Mouse (Mus musculus) ovary, adult 18-20 months (tissue): ENCODE measurements around the gene Faxc.

Source experiments
- DNase-seq: peaks from one replicate; pipeline ENCODE4 v3.0.0; 2022; ENCODE audit warnings: low spot score, mixed read lengths

Faxc gene

DNA sequence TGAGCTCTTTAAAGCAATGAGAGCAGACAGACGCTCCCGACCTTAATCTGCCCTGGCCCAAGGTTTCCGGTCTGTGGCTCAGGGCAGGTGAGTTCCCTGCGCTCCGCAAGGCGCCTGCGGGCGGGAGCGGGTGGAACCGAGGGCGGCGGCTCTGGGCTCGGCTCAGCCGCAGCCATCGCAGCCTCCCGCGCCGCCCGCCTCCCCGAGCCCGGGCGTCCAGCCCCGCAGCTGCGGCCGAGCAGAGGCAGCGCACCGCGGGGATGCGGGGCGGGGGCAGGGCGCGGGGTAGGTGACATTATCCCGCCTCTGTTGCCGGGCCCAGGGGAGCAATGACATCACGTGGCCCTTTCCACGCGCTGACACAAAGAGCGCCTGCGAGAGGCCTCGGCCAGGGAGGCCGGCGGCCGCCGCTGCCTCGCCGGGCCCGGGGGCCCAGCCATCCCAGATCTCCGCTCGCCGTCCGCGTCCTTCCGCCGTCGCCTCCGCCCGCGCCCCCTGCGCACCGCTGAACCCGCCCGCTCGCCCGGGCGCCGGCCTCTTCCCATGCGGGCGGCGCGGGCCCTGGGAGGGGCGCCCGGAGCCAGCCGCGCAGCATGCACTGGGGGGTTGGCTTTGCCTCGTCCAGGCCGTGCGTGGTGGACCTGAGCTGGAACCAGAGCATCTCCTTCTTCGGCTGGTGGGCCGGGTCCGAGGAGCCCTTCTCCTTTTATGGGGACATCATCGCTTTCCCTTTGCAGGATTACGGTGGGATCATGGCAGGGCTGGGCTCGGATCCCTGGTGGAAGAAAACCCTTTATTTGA is at the start of gene Faxc:
TSS of gene Faxc (plus strand) at position 359 of the 801 bp plus-strand sequence.
- peak; percentile 17 for DNase-seq

DNA sequence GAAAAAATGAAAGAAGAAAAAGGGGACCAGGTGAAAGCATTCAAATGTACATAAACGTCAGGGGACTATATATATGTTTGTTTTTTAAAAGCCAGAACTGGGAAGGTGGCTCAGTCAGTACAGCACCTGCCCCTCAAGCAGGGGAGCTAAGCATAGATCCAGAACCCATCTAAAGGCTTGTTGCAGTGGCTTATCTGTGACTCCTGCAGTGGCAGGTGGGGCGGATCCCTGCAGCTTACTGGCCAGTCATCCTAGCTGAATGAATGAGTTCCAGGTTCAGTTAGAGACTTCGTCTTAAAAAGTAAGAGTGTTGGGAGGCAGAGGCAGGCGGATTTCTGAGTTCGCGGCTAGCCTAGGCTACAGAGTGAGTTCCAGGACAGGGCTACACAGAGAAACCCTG is 48.3 kb upstream of the Faxc start:
- DNase-seq: no peak

DNA sequence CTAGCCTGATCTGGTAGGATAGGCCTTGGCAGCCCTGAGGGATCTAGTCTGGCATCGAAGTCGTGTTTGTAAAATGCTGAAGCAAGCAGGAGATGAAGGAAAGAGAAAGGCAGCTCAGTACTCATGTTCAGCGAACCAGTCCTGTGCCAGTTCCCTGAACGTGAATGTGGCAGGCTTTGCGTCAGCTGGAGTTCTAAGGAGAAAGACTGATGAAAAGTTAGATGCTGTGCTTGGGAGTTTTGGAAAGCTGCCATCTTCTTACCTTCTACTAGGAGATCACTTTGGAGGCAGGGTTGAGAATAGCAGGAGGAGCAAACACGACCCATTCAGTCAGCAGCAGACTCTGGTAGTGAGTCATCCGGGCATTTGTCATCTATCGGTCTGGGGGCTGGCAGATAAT is 45.3 kb upstream of the Faxc start:
- DNase-seq: no peak

DNA sequence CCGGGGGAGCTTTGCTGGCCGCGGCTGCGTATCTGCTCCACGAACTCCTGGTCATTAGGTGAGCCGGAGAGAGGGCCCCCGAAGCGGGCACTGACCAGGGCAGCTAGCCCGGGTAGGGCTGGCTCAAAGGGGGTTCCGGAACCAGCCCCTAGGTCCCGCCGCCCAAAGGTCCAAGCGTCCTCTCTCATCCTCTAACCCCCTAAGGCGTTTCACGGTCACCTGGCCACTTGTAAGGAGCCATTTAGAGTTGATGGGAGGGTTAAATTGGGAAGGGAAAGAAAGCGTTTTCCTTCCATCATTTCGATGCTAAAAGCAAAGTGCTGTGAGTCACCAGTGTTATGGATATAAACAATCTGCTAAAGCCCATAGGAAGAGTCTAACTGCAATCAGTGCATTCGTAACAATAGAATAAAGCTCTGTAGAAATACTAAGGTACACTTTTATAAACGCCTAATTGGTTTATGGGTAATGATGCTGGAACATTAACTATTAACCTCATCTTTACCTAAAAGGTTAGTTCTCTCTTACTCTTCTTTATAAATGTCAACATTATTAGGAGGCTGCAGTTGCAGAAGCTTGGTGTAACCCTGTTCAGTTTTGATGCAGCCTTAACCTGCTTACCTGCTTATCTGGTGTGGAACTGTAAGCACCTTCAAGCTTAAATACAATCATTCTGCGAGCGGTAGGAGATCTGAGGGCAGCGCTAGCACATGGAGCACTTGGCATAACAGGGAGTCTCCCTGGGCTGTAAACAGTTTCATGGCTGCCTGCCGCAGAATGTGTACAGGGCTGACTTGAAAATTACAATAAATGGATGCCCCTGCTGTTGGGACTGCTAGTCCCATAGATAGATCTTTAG is 872 bp downstream of the Faxc start:
- DNase-seq: no peak

DNA sequence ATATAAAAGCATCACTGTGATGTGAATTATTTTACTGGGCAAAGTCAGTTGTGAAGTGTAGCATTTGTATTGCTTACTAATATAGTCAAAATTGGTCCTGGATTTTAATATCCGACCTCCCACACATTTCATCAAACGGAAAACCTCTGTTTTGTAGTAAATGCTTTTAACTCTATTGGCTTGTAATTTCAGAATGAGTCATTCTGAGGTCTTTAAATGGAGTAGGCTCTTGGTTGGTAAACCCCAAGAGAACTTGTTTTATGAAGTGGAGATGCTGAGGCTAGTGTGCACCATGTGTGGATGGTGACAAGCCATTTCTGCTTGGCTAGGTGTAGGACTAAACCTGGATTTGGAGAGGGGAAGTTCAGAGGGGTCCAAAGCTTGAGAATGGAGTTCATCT is 4.2 kb downstream of the Faxc start:
- no peak for DNase-seq

DNA sequence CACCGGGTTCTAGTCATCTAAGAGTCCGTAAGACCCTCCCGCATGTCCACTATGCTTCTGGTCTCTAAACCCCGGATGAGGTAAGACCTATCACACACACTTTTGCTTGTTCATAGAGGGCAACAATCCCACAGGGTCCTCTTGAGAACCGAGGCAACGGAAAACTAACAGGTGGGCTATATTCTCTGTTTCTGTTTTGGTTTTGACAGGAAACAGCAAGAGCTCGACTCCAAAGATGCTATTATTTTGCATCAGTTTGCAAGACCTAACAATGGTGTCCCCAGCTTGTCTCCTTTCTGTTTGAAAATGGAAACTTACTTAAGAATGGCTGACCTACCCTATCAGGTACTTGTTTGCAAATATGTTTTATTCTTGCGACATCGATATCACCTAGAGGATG is 5.3 kb downstream of the Faxc start:
- DNase-seq: no peak

DNA sequence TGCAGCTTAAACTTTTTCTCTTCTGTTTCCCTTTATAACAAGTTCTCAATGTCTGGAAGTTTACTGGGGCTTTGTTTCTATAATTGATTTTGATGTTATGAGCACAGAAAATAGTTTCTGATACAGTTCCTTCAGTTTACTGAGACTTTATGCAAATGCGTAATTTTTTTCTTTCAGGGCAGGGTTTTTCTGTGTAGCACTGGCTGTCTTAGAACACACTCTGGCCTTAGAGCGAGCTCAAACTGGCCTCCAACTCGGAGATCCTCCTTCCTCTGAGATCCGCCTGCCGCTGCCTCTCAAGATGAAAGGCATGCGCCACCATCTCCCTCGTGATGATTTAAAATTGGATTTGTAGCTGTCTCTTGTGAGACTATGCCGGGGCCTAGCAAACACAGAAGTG is 6.8 kb downstream of the Faxc start:
- no peak for DNase-seq

DNA sequence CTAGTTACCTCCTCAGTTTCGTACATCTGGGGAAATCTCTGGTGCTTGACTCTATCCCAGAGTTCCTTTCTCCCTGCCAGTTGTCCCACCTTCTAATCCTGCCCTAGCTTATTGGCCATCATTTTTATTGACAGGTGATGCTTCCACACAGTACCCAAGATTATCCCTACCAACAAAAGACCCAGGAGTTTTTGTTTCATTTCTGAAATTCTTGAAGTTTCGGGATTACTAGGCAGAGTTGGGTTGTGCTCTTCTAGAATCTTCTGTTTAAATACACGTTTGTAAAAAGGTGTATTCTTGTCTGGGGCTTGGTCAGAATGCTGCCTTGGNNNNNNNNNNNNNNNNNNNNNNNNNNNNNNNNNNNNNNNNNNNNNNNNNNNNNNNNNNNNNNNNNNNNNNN is 13.5 kb downstream of the Faxc start:
- DNase-seq: no peak

DNA sequence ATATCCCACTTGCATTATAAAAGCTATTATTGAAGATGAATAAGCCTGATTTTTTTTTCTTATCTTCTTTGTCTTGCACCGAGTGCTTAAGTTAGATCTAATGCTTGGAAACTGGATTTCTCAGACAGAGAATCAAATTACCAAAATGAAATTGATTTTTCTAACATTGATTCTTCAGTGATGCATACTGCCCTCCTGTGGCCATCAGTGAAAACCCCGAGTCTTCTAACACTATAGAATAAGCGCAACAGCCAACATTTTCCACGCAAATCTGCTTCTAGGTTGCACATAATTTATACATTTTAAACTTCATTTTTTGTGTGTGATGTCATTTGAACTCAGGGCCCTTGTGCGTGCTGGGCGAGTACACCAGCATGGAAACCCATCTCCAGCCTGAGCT is 20.3 kb downstream of the Faxc start:
- no peak for DNase-seq

DNA sequence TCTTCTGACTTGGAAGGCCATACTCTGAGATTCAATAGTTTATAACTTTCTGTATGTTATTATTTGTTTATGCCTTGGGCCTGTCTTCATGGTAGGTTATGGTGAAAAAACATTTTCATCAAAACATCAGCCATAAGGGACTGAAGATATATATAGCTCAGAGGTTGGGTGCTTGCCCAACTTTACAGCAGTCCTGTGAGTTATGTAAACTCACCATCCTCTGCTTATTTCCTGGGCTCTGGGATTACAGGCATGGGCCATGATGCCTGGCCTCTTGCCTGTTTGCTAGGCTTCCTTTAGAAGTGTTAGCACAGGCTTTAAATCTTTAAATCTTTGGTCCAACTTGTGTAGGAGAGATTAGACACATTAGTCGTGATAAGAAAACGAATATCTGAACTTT is 21.1 kb downstream of the Faxc start:
- no peak for DNase-seq

DNA sequence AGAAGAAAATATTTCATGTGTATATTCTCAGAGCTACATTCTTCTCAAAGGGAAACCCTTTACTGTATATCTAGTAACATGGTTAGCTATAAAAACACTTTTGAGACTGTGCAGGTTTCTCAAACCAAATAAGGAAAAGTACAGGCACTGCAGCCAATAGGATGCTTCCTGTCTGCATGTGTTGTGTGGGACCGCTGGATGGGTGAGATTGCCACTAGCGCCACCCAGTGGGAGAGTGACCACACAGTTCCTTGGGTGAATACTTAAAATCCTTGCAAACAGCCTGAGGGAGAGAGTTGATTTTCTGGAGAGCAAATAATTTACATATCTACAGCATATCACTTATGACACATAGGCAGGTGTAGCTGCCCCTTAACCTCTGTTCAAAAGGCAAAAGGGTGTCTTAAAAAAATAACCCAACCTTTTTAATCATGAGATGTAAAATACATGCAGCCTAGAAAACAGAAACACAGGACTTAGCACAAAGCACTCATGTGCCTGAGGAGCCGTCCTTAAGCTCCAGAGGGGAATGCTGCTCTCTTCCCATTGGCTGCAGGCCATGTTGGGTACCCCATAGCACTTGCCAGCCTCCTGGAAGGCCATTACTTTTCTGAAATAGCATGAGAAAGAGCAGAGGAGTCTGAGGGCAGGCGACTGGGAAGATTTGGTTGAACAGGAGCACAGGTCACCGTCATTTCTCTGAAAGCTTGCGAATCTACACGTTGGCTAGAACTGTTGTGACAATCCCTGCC is 26.6 kb downstream of the Faxc start:
- no peak for DNase-seq

DNA sequence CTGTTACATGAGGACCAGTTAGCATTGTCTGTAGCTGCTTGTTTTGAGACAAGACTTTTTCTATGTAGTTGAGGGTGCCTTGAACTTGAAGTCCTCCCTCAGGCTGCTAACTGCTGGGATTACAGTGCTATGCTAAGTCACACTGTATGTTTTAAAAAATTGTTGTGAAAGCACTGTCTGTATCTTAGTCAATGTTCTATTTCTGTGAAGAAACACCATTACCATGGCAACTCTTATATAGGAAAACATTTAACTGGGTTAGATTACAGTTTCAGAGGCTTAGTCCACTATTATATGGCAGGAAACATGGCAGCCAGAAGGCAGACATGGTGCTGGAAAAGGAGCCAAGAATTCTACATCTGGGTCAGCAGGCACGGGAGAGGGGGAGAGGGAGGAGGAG is 40.8 kb downstream of the Faxc start:
- DNase-seq: no peak

DNA sequence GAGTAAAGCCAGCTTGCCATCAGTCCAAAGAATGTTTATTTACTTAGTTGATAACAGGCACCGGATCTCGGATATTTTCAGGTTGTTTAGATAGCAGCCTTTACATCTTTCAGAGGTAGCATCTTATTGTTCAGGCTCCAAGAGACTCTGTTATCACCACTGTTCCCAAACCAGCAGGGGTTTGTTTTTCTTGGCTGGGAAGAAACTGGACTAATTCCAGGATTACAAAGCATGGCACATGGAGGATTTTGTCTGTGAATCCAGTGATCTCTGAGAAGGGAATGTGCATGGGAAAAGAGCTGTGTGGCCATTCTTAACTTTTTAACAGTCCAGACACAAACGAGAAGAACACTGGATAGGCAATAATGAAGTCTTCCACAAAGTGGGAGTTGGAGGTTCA is 43.0 kb downstream of the Faxc start:
- DNase-seq: no peak

DNA sequence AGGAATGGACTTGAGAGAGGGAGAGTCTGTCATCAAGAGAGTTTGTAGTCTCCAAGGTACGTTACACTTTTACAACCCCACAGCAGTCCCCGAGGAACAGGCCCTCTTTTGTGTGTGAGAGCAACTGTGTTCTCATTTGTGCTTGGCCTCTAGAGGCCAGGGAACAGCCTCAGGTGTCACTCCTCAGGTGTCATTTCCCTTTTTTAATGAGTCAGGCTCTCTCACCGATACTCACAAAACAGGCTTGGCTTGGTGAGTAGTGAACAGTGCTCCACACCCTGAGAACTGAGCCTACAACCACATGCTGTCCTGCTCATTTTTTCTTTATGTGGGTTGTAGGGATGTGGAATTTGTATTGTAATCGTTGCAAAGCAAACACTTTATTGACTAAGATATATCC is 49.3 kb downstream of the Faxc start:
- DNase-seq: no peak

DNA sequence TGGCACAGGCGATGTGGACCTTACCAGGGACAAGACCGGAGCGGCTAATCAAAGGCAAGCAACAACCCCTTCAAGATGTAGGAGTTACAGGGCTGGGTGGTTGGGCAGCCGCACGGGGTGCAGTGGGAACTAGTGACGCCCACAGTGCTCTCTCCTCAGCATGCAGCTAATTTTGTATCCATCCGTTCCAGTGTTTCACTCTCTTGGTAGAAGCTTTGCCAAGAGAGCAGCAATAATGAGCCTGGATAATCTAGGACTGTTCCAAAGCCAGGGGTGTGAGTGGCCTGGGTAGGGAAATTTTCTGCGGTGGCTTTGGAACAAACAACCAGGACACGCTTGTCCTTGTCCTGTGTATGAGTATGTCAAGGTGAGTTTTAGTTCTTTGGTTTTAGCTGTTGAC is 51.3 kb downstream of the Faxc start:
- no peak for DNase-seq

DNA sequence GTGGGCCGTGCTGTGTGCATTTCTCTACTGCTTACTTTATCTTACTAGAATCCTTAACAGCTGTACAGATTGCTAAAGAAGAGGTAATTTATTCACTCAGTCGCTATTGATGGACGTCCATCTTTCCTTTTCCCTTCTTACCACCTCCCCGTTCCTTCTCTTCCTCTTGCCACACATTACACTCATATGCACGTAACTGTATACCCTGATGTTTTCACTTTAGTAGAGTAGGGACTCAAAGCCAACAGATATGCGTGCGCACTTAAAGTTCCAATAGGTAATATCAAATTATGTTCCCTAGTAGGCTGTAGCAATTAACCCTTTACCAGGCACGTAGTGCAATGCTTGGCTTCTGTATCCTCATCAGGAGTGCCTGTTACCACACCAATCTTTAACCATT is 55.7 kb downstream of the Faxc start:
- no peak for DNase-seq

DNA sequence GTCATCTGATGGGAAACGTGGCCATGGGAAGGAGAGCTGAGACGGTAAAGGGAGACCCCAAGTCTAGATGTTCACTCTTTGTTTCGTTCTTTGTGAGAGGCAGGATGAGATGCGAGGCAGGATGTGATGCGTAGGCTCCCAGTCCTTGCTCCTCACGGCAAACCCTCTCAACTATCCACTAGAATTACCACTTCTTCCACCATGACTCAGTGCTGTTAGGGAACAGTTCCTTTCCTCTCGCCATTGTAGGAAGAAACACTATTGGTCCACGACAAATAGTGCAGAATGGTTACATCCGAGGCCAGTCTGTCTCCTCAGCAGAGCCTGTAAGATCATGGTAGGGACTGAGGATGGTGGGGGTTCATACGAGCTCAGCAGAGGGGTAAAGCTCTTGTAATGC is 56.3 kb downstream of the Faxc start:
- no peak for DNase-seq

DNA sequence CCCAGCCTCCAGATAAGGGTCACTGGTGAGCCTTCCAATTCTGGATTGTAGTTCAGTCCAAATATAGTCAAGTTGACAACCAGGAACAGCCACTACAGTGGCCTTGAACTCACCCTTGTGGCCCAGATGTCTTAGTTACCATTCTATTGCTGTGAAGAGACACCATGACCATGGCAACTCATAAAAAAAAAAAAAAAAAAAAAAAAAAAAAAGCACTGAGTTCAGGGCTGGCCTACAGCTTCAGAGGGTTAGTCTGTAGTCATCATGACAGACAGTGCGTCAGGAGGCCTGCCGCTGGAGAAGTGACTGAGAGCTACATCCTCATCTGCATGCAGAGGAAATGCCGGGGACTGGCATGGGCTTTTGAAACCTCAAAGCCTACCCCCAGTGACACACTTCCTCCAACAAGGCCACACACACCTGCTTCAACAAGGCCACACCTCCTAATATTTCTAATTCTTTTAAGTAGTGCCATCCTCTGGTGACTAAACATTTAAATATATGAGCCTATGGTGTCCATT is 58.5 kb downstream of the Faxc start:
- no peak for DNase-seq

DNA sequence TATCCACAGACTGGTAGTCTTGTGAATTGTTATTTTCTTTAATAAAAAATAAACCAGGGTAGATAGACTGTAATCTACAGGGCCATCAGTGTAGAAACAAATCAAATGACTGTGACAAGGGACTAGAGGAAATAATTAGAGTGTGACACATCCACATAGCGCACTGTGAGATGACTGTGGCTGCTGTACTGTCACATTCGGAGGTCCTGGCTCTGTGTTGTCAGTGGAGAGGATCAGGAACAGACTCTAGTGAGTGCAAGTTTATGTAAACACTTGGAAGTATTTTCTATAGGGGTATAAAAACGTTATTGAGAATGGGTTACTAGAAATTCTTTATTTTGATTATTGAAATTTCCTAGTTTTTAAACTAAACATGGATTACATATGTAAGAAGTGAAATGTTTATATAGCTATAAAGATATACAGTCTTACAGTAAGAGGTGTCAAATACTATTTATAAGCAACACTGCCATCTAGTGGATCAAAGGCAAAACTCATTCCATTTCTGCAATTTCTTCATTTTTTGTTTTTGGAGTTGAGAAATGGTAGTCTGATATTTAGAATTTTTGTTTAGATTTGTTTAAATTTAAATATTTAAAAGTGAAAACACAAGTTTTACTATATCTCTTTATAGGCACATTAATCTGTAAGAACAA is 59.6 kb downstream of the Faxc start:
- no peak for DNase-seq

DNA sequence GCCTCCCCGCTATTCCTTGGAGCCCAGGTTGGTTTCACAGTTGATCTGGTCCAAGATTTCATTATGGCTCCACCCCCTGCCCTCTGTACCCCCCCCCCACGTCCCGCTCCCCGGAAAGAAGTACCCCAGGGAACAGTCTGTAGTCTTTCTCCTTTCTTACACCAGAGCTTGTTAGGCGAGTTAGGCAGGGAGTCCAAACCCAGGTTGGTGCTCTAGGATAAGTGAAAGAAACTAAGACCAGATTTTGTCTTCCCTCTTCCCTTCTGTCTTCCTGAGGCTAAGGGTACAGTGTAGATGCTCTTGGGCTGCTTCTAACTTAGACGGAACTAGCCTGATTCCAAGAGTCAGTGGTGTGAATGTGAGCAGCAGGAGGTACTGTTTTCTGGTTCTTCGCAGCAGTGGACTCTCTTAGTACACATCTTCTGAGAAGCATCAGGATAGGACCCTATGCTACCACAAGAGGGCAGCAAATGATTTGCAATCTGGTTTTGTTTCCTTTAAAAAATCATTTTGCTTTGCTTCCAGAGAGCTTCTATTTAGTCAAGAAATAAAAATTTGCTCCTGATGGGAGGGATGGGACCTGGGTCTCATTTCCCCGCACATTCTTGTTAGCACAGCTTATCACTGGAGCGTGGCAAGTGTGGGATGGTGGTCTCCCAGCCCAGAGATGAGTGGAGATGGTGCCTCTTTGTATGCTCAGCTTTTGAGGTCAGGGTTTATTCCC is 86.7 kb downstream of the Faxc start:
- no peak for DNase-seq

DNA sequence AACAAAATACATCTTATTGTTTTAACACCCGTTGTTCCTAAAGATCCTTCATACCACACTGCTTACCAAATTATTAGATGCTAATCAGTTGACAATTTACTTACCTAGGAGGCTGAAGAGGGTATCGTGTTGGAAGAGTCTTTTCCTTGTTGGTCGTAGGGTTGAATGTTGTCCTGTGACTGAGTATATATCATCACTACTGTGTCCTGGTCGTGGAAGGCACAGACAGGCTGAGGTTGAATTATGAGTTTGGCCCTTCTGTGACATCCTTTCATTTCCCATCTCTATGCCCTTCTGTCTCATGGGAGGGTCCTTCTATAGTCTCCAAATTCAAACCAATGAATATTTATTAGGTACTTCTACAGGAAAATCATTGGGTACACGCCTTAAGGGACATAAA is 87.3 kb downstream of the Faxc start:
- DNase-seq: no peak
